Mouse (Mus musculus) liver, embryonic 11.5 days (tissue): Measurements from ENCODE around the gene Tma7. TPM values are rescaled to one million over a fixed set of nuclear protein-coding genes. Genes with fewer than 3 reads are reported as not detected.

Experiments used
- ATAC-seq: fragments of 200-750 bp; cut with Nextera tagmentation; replicated peaks from 2 replicates; pipeline ENCODE4 v1.8.0; 2017; ENCODE audit warnings: moderate number of reproducible peaks, mild to moderate bottlenecking, moderate TSS enrichment, moderate library complexity; ENCODE audit not compliant: low FRiP score
- DNase-seq: peaks from one replicate; pipeline ENCODE4 v3.0.0-alpha.2; 2017; ENCODE audit warnings: low spot score
- H3K27ac ChIP-seq: fragments of 300-500 bp; sonication (generic); 2 replicates; pipeline ENCODE4 v1.5.1; 2014; ENCODE audit warnings: mild to moderate bottlenecking, low read depth, low read length, control low read depth
- H3K27me3 ChIP-seq: fragments of 300-500 bp; sonication (generic); replicated peaks from 2 replicates; pipeline ENCODE4 v1.6.1; 2014; ENCODE audit warnings: low read length, mixed read lengths; ENCODE audit not compliant: control insufficient read depth, insufficient read depth
- H3K36me3 ChIP-seq: fragments of 300-500 bp; sonication (generic); 2 replicates; pipeline ENCODE4 v1.6.1; 2014; ENCODE audit warnings: mild to moderate bottlenecking, low read length, moderate library complexity, mixed read lengths; ENCODE audit not compliant: control insufficient read depth, insufficient read depth
- H3K4me1 ChIP-seq: fragments of 300-500 bp; sonication (generic); replicated peaks from 2 replicates; pipeline ENCODE4 v1.6.1; 2014; ENCODE audit warnings: low read length, mixed read lengths; ENCODE audit not compliant: control insufficient read depth, insufficient read depth
- H3K4me2 ChIP-seq: fragments of 300-500 bp; sonication (generic); 2 replicates; pipeline ENCODE4 v1.6.1; 2014; ENCODE audit warnings: mild to moderate bottlenecking, control low read depth, moderate library complexity
- H3K4me3 ChIP-seq: fragments of 300-500 bp; sonication (generic); 2 replicates; pipeline ENCODE4 v1.5.1; 2014; ENCODE audit warnings: low read depth, low read length, control low read depth
- H3K9ac ChIP-seq: fragments of 300-500 bp; sonication (generic); 2 replicates; pipeline ENCODE4 v1.6.1; 2014; ENCODE audit warnings: low read depth, low read length, control low read depth
- H3K9me3 ChIP-seq: fragments of 300-500 bp; sonication (generic); 2 replicates; pipeline ENCODE4 v1.6.1; 2016; ENCODE audit warnings: low read length, inconsistent platforms, mixed read lengths; ENCODE audit not compliant: control insufficient read depth
- WGBS: fragments of 180-500 bp; shearing (Covaris S2); extraction: QIAGEN DNeasy Blood & Tissue Kit; methylation state at CpG from one replicate; pipeline ENCODE4 v1.1.7; 2014; 5-methylcytosine and 5-hydroxymethylcytosine counted together
- polyA plus RNA-seq: library from polyadenylated mRNA; unstranded; fragments of >200 nt; fragmentation: Nextera tagmentation; extraction: Ambion mirVana; gene quantifications from 2 replicates; pipeline ENCODE4 v1.2.1, GENCODE M21; 2014

The Tma7 gene
- polyA plus RNA-seq, 1 experiment from 2014 or later, result 742 TPM

GRCm38 (mm10) chr9:109073661-109074573 is 8.5 kb downstream of the Tma7 start, which contains the start of gene Atrip:
Atrip (minus strand) TSS chr9:109074124.
- under 1% methylated on average over 57 of the region's 57 CpGs for WGBS
- Histone ChIP-seq H3K4me2 (peak within 1 kb of the TSS; percentile 97), H3K9me3 (no peaks in the 10 kb centered on the region), H3K36me3 (peaks cover 17% of the 10 kb centered on the region), H3K4me1 (peaks cover 13% of the 10 kb centered on the region), H3K27me3 (no peaks in the 10 kb centered on the region), H3K27ac (peak within 1 kb of the TSS; percentile 40), H3K9ac (peak within 1 kb of the TSS; percentile 84), H3K4me3 (peak within 1 kb of the TSS; percentile 78)
- ATAC-seq, result peak; percentile 98
- peak; percentile 89 for DNase-seq

DNA sequence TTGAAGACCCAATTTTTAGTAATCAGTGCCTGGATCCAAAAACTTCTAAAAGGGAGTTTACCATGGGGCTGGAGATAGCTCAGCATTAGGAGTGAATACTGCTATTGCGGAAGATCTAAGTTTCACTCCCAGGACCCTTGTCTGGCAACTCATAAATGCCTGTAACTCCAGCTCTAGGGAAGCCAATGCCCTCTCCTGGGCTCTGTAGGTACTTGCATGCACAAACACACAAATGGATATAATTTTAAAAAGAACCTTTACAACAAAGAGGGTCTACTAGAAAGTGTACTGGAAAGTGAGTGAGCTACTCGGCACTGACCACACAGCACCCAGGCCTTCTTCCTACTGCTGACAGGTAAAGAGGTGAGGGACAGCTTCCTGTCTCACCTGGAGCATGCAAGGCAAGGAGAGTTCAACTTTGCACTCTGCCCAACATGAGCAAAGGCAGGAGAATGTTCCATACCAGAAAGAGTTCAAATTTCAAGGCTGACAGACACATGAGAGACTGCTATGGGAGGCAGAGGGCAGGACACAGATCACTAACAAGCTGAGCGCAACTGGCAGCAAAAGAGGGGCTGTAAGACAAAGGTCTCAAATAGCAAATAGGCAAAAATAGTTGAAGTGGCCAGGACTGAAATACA is 14.2 kb downstream of the Tma7 start:
- H3K27ac ChIP-seq, result no peak overlapping the region
- 91% methylated on average over 3 of the region's 3 CpGs for WGBS
- ATAC-seq (no peak), DNase-seq (no peak)
- H3K9ac ChIP-seq, result no peak overlapping the region
- peaks cover 9% of the 10 kb centered on the region for H3K4me1 ChIP-seq
- H3K36me3 ChIP-seq, result peaks cover 47% of the 10 kb centered on the region
- H3K9me3 ChIP-seq, result no peaks in the 10 kb centered on the region
- H3K4me3 ChIP-seq, result no peak overlapping the region
- no peaks in the 10 kb centered on the region for H3K27me3 ChIP-seq
- H3K4me2 ChIP-seq, result no peak overlapping the region

- Histone ChIP-seq H3K4me1 (peaks cover 9% of the 10 kb centered on the region), H3K27me3 (no peaks in the 10 kb centered on the region), H3K9me3 (no peaks in the 10 kb centered on the region), H3K4me3 (no peak overlapping the region), H3K9ac (no peak overlapping the region), H3K36me3 (peaks cover 34% of the 10 kb centered on the region), H3K4me2 (no peak overlapping the region), H3K27ac (no peak overlapping the region)
- DNase-seq (no peak), ATAC-seq (no peak)
- WGBS, result 88% methylated on average over 5 of the region's 5 CpGs
Observed at GRCm38 (mm10) chr9:109060898-109061295, 21.5 kb downstream of the Tma7 start.

GRCm38 (mm10) chr9:109060184-109060897 is 22.0 kb downstream of the Tma7 start:
- H3K27me3 ChIP-seq, result no peaks in the 10 kb centered on the region
- no peaks in the 10 kb centered on the region for H3K9me3 ChIP-seq
- no peak overlapping the region for H3K27ac ChIP-seq
- H3K4me2 ChIP-seq, result no peak overlapping the region
- no peak overlapping the region for H3K4me3 ChIP-seq
- WGBS, result 88% methylated on average over 16 of the region's 16 CpGs
- peaks cover 12% of the 10 kb centered on the region for H3K4me1 ChIP-seq
- ATAC-seq (no peak), DNase-seq (no peak)
- H3K9ac ChIP-seq, result no peak overlapping the region
- H3K36me3 ChIP-seq, result peaks cover 29% of the 10 kb centered on the region

GRCm38 (mm10) chr9:109059136-109059903 is 23.1 kb downstream of the Tma7 start, which contains the start of gene Trex1:
Trex1 (minus strand) TSS chr9:109059734.
- no peaks in the 10 kb centered on the region for H3K27me3 ChIP-seq
- DNase-seq (peak; percentile 85), ATAC-seq (peak; percentile 94)
- 10% methylated on average over 15 of the region's 15 CpGs for WGBS
- H3K9me3 ChIP-seq, result no peaks in the 10 kb centered on the region
- H3K4me2 ChIP-seq, result peak within 1 kb of the TSS; percentile 79
- H3K36me3 ChIP-seq, result peaks cover 23% of the 10 kb centered on the region
- H3K27ac ChIP-seq, result peak within 1 kb of the TSS; percentile 85
- H3K4me3 ChIP-seq, result peak within 1 kb of the TSS; percentile 49
- H3K9ac ChIP-seq, result peak within 1 kb of the TSS; percentile 64
- H3K4me1 ChIP-seq, result peaks cover 19% of the 10 kb centered on the region

GRCm38 (mm10) chr9:109058006-109058765 is 24.2 kb downstream of the Tma7 start:
- Histone ChIP-seq H3K27me3 (no peaks in the 10 kb centered on the region), H3K9ac (peak overlapping the region; percentile 64), H3K27ac (peak overlapping the region; percentile 85; the same call in 1 of the 2 replicates), H3K4me3 (peak overlapping the region; percentile 49), H3K4me1 (peaks cover 20% of the 10 kb centered on the region), H3K4me2 (peak overlapping the region; percentile 79), H3K36me3 (peaks cover 20% of the 10 kb centered on the region), H3K9me3 (no peaks in the 10 kb centered on the region)
- ATAC-seq, result no peak
- DNase-seq, result no peak
- WGBS, result 92% methylated on average over 19 of the region's 19 CpGs

GRCm38 (mm10) chr9:109057543-109057942 is 24.8 kb downstream of the Tma7 start:
- no peak overlapping the region for H3K9ac ChIP-seq
- no peaks in the 10 kb centered on the region for H3K27me3 ChIP-seq
- H3K27ac ChIP-seq, result no peak overlapping the region

More at GRCm38 (mm10) chr9:109057543-109057942, 24.8 kb downstream of the Tma7 start:
- Histone ChIP-seq H3K4me3 (no peak overlapping the region), H3K4me2 (peak overlapping the region; percentile 12; the same call in 1 of the 2 replicates), H3K36me3 (peaks cover 18% of the 10 kb centered on the region), H3K9me3 (no peaks in the 10 kb centered on the region), H3K4me1 (peaks cover 20% of the 10 kb centered on the region)
- ATAC-seq (no peak), DNase-seq (no peak)
- WGBS, result 90% methylated on average over 5 of the region's 5 CpGs
